Mouse (Mus musculus): ENCODE results near the gene Amacr. TPM values are rescaled to one million over a fixed set of nuclear protein-coding genes. Genes with fewer than 3 reads are reported as not detected.

The Amacr gene
- polyA plus RNA-seq, 1 experiment from 2014 or later = 18.0 TPM

- no peak overlapping the region for H3K27ac ChIP-seq
- 44% methylated on average over 5 of the region's 5 CpGs for WGBS
- H3K4me2 ChIP-seq (replicated peaks) = no peak overlapping the region
- H3K27me3 ChIP-seq = no peaks in the 10 kb centered on the region
- no peak overlapping the region for H3K4me3 ChIP-seq
- no peaks in the 10 kb centered on the region for H3K4me1 ChIP-seq
- ATAC-seq (ENCODE audit: insufficient number of reproducible peaks, insufficient read depth, low FRiP score, low TSS enrichment) = no peak
- H3K9ac ChIP-seq = no peak overlapping the region
- H3K36me3 ChIP-seq = peaks cover 7% of the 10 kb centered on the region
- H3K9me3 ChIP-seq = no peaks in the 10 kb centered on the region
Observed at GRCm38 (mm10) chr15:10999832-11000231, 18.3 kb downstream of the Amacr start.

- H3K4me1 ChIP-seq = no peaks in the 10 kb centered on the region
- 55% methylated on average over 7 of the region's 7 CpGs for WGBS
- H3K9me3 ChIP-seq = no peaks in the 10 kb centered on the region
- no peak within 1 kb of the TSS for H3K27ac ChIP-seq
- no peaks in the 10 kb centered on the region for H3K27me3 ChIP-seq
- H3K4me3 ChIP-seq = no peak within 1 kb of the TSS
- H3K9ac ChIP-seq = no peak within 1 kb of the TSS
- no peak for ATAC-seq (ENCODE audit: insufficient number of reproducible peaks, insufficient read depth, low FRiP score, low TSS enrichment)
- H3K36me3 ChIP-seq = 0 out of 2 replicates have a peak, but pooled peaks cover 4% of the 10 kb centered on the region
- H3K4me2 ChIP-seq (replicated peaks) = no peak within 1 kb of the TSS
Observed at GRCm38 (mm10) chr15:11000421-11000820, 18.9 kb downstream of the Amacr start, which contains the start of gene Slc45a2. Slc45a2 (plus strand) TSS chr15:11000721.

GRCm38 (mm10) chr15:11003791-11004190 lies 22.2 kb downstream of the Amacr start:
- H3K27me3 ChIP-seq = no peaks in the 10 kb centered on the region
- H3K4me3 ChIP-seq = no peak overlapping the region
- H3K9ac ChIP-seq = no peak overlapping the region
- WGBS = 76% methylated on average over 4 of the region's 4 CpGs
- H3K27ac ChIP-seq = no peak overlapping the region
- H3K9me3 ChIP-seq = no peaks in the 10 kb centered on the region
- H3K4me2 ChIP-seq (replicated peaks) = no peak overlapping the region
- no peaks in the 10 kb centered on the region for H3K36me3 ChIP-seq
- no peaks in the 10 kb centered on the region for H3K4me1 ChIP-seq
- no peak for ATAC-seq (ENCODE audit: insufficient number of reproducible peaks, insufficient read depth, low FRiP score, low TSS enrichment)

GRCm38 (mm10) chr15:11004646-11005045 lies 23.1 kb downstream of the Amacr start:
- H3K4me1 ChIP-seq = no peaks in the 10 kb centered on the region
- H3K27me3 ChIP-seq = no peaks in the 10 kb centered on the region
- 75% methylated on average over 6 of the region's 6 CpGs for WGBS
- ATAC-seq (ENCODE audit: insufficient number of reproducible peaks, insufficient read depth, low FRiP score, low TSS enrichment) = no peak
- no peak overlapping the region for H3K4me2 ChIP-seq (replicated peaks)
- H3K9ac ChIP-seq = no peak overlapping the region
- no peak overlapping the region for H3K4me3 ChIP-seq
- no peaks in the 10 kb centered on the region for H3K9me3 ChIP-seq
- H3K36me3 ChIP-seq = no peaks in the 10 kb centered on the region
- H3K27ac ChIP-seq = no peak overlapping the region

GRCm38 (mm10) chr15:11008756-11009155 lies 27.2 kb downstream of the Amacr start:
- no peak overlapping the region for H3K27ac ChIP-seq
- H3K4me3 ChIP-seq = no peak overlapping the region
- H3K9ac ChIP-seq = no peak overlapping the region
- H3K27me3 ChIP-seq = no peaks in the 10 kb centered on the region
- no peak for ATAC-seq (ENCODE audit: insufficient number of reproducible peaks, insufficient read depth, low FRiP score, low TSS enrichment)
- no peaks in the 10 kb centered on the region for H3K4me1 ChIP-seq
- H3K9me3 ChIP-seq = no peaks in the 10 kb centered on the region
- H3K36me3 ChIP-seq = no peaks in the 10 kb centered on the region
- WGBS = 20% methylated on average over 5 of the region's 5 CpGs
- no peak overlapping the region for H3K4me2 ChIP-seq (replicated peaks)

GRCm38 (mm10) chr15:11010976-11011548 lies 29.5 kb downstream of the Amacr start:
- WGBS = 89% methylated on average over 11 of the region's 11 CpGs
- H3K27me3 ChIP-seq = no peaks in the 10 kb centered on the region
- no peak for ATAC-seq (ENCODE audit: insufficient number of reproducible peaks, insufficient read depth, low FRiP score, low TSS enrichment)
- no peaks in the 10 kb centered on the region for H3K4me1 ChIP-seq
- no peaks in the 10 kb centered on the region for H3K9me3 ChIP-seq
- H3K9ac ChIP-seq = no peak overlapping the region
- no peak overlapping the region for H3K27ac ChIP-seq
- no peaks in the 10 kb centered on the region for H3K36me3 ChIP-seq
- no peak overlapping the region for H3K4me3 ChIP-seq
- H3K4me2 ChIP-seq (replicated peaks) = no peak overlapping the region

- H3K4me1 ChIP-seq = no peaks in the 10 kb centered on the region
- no peak overlapping the region for H3K4me3 ChIP-seq
- ATAC-seq (ENCODE audit: insufficient number of reproducible peaks, insufficient read depth, low FRiP score, low TSS enrichment) = no peak
- no peak overlapping the region for H3K9ac ChIP-seq
- no peaks in the 10 kb centered on the region for H3K27me3 ChIP-seq
- no peaks in the 10 kb centered on the region for H3K9me3 ChIP-seq
- 38% methylated on average over 2 of the region's 2 CpGs for WGBS
- no peak overlapping the region for H3K4me2 ChIP-seq (replicated peaks)
- H3K27ac ChIP-seq = no peak overlapping the region
- H3K36me3 ChIP-seq = no peaks in the 10 kb centered on the region
Observed at GRCm38 (mm10) chr15:11014931-11015330, 33.4 kb downstream of the Amacr start.

GRCm38 (mm10) chr15:11026801-11027561 lies 45.4 kb downstream of the Amacr start:
- 79% methylated on average over 4 of the region's 4 CpGs for WGBS
- Histone ChIP-seq H3K27me3 (no peaks in the 10 kb centered on the region), H3K4me3 (no peak overlapping the region), H3K27ac (no peak overlapping the region), H3K9ac (no peak overlapping the region), H3K4me1 (no peaks in the 10 kb centered on the region), H3K4me2 (replicated peaks) (no peak overlapping the region), H3K9me3 (no peaks in the 10 kb centered on the region), H3K36me3 (no peaks in the 10 kb centered on the region)
- ATAC-seq (ENCODE audit: insufficient number of reproducible peaks, insufficient read depth, low FRiP score, low TSS enrichment) = no peak

GRCm38 (mm10) chr15:11030188-11030587 lies 48.6 kb downstream of the Amacr start:
- H3K4me2 ChIP-seq (replicated peaks) = no peak overlapping the region
- no peaks in the 10 kb centered on the region for H3K36me3 ChIP-seq
- no peaks in the 10 kb centered on the region for H3K9me3 ChIP-seq
- no peaks in the 10 kb centered on the region for H3K4me1 ChIP-seq
- peaks cover 20% of the 10 kb centered on the region for H3K27me3 ChIP-seq
- no peak overlapping the region for H3K27ac ChIP-seq
- H3K9ac ChIP-seq = no peak overlapping the region
- no peak overlapping the region for H3K4me3 ChIP-seq
- no peak for ATAC-seq (ENCODE audit: insufficient number of reproducible peaks, insufficient read depth, low FRiP score, low TSS enrichment)
- WGBS = 68% methylated on average over 3 of the region's 3 CpGs

- Histone ChIP-seq H3K4me2 (replicated peaks) (peak overlapping the region; percentile 53), H3K9ac (no peak overlapping the region)
- 4% methylated on average over 34 of the region's 34 CpGs for WGBS
Observed at GRCm38 (mm10) chr15:11035947-11036474, 54.5 kb downstream of the Amacr start.

GRCm38 (mm10) chr15:11036535-11037375 lies 55.2 kb downstream of the Amacr start:
- H3K27me3 ChIP-seq = peaks cover 52% of the 10 kb centered on the region
- 3% methylated on average over 49 of the region's 49 CpGs for WGBS
- ATAC-seq (ENCODE audit: insufficient number of reproducible peaks, insufficient read depth, low FRiP score, low TSS enrichment) = no peak
- peak overlapping the region; percentile 32 for H3K4me3 ChIP-seq
- no peak overlapping the region for H3K27ac ChIP-seq
- H3K9ac ChIP-seq = 0 out of 2 replicates have a peak overlapping the region, but pooled peaks have one; percentile 10
- H3K4me1 ChIP-seq = peaks cover 19% of the 10 kb centered on the region
- no peaks in the 10 kb centered on the region for H3K9me3 ChIP-seq
- no peaks in the 10 kb centered on the region for H3K36me3 ChIP-seq
- peak overlapping the region; percentile 53 for H3K4me2 ChIP-seq (replicated peaks)

More at GRCm38 (mm10) chr15:11035947-11036474, 54.5 kb downstream of the Amacr start:
- no peaks in the 10 kb centered on the region for H3K36me3 ChIP-seq
- H3K9me3 ChIP-seq = no peaks in the 10 kb centered on the region
- peaks cover 19% of the 10 kb centered on the region for H3K4me1 ChIP-seq
- ATAC-seq (ENCODE audit: insufficient number of reproducible peaks, insufficient read depth, low FRiP score, low TSS enrichment) = no peak
- H3K27me3 ChIP-seq = peaks cover 52% of the 10 kb centered on the region
- peak overlapping the region; percentile 32 for H3K4me3 ChIP-seq
- no peak overlapping the region for H3K27ac ChIP-seq

All from embryonic facial prominence, embryonic 12.5 days (tissue).